ENCODE assay signal across 8 mouse cellular contexts in genomic region chr10:79988506-79989271, GRCm38 (mm10). TPM values are rescaled to one million over a fixed set of nuclear protein-coding genes. Genes with fewer than 3 reads are reported as not detected.
A peak's percentile ranks its signal among the peaks of the same experiment; 100 is the strongest.
DNase-seq lines count a peak whose midpoint lies in the region; ATAC-seq and TF ChIP-seq lines count a peak whose summit lies in the region.

Gene Cnn2, plus strand, starts transcription at chr10:79988584.

- DNase-seq in layer of hippocampus, adult 2 months (ENCODE audit: low spot score in 2 of 2): no peak
- DNase-seq in layer of hippocampus, postnatal 25 days (ENCODE audit: extremely low spot score in 1 of 2, low spot score in 1 of 2): no peak
- peak; percentile 76 to 77 for DNase-seq in heart, postnatal 10 days
- peak; percentile 60 to 77 for DNase-seq in kidney, postnatal 36 days
- DNase-seq in spleen, postnatal 36 days (ENCODE audit: low spot score in 2 of 2): peak; percentile 75 to 76
- DNase-seq in right cerebral cortex, postnatal 25 days: no peak

- no peak for TF ChIP-seq CTCF in layer of hippocampus, adult 2 months (conservative IDR thresholded peaks at IDR 0.05)

- intact Hi-C loops in heart, postnatal 10 days (cut with DNase I): loop anchor here (2.0 to 5.0 kb wide), 4 partner anchors 46 to 154 kb away; partner anchors contain the start of genes Cbarp and Stk11

- H3K27ac ChIP-seq in layer of hippocampus, adult 2 months: peak within 1 kb of the TSS; percentile 64

- peak within 1 kb of the TSS; percentile 54 for H3K4me3 ChIP-seq in layer of hippocampus, adult 2 months

- ATAC-seq in erythroblast, adult 5-6 weeks (replicated peaks; ENCODE audit: low FRiP score, poor library complexity, severe bottlenecking): no peak
- no peak for ATAC-seq in megakaryocyte progenitor cell, adult 5-6 weeks (replicated peaks; ENCODE audit: poor library complexity)

RNA-seq across cellular contexts. Expression of gene Cnn2, which starts in this region (rescaled TPM):
- 1 to 10 TPM; 5.4 to 5.6 TPM for total RNA-seq in layer of hippocampus, adult 2 months (2021)
- total RNA-seq in layer of hippocampus, postnatal 25 days (2021): 1 to 10 TPM; 5.8 to 6.0 TPM
- 33.8 and 46.6 TPM in 2 replicates for total RNA-seq in erythroblast, adult 5-6 weeks (2015; ENCODE audit: low replicate concordance)
- 30.0 and 73.0 TPM in 2 replicates for total RNA-seq in erythroblast, adult 5-6 weeks (2017; ENCODE audit: low replicate concordance)
- total RNA-seq in heart, postnatal 10 days (2021): 10 to 100 TPM; 60.3 to 65.6 TPM
- total RNA-seq in megakaryocyte progenitor cell, adult 5-6 weeks (2015): 50.5 and 52.8 TPM in 2 replicates
- 73.3 and 84.1 TPM in 2 replicates for total RNA-seq in megakaryocyte progenitor cell, adult 5-6 weeks (2017)

Comparison
In these comparisons a context has a peak if more than half of its experiments do, and no peak if none do; other contexts are left out.
1. RNA of gene Cnn2 (total RNA-seq): 50.5 to 84.1 TPM in megakaryocyte progenitor cell, adult 5-6 weeks, 30.0 to 73.0 TPM in erythroblast, adult 5-6 weeks and 60.3 to 65.6 TPM in heart, postnatal 10 days; 5.8 to 6.0 TPM in layer of hippocampus, postnatal 25 days and 5.4 to 5.6 TPM in layer of hippocampus, adult 2 months; every median in the first group is over 4 times any median in the second.
2. DNase-seq: peak in heart, postnatal 10 days (2 of 2), kidney, postnatal 36 days (2 of 2) and spleen, postnatal 36 days (2 of 2); none in layer of hippocampus, adult 2 months (0 of 2), layer of hippocampus, postnatal 25 days (0 of 2) and right cerebral cortex, postnatal 25 days (single experiment).